Mouse (Mus musculus): Measurements from ENCODE around the gene Pusl1. TPM values are rescaled to one million over a fixed set of nuclear protein-coding genes. Genes with fewer than 3 reads are reported as not detected.

The Pusl1 gene
- 10 to 100 TPM; 12.6 to 25.3 TPM for polyA plus RNA-seq (2017; shearing (Covaris generic))

GRCm38 (mm10) chr4:155891551-155892001 is at the start of gene Pusl1, which contains the start of gene Acap3:
Gene Pusl1 (minus strand): TSS chr4:155891781.
Gene Acap3 (plus strand): TSS chr4:155891822.
- peak; percentile 69 for ATAC-seq

GRCm38 (mm10) chr4:155932031-155932430 is 40.5 kb upstream of the Pusl1 start:
- ATAC-seq = no peak

GRCm38 (mm10) chr4:155908751-155909150 is 17.2 kb upstream of the Pusl1 start:
- ATAC-seq = no peak

- no peak for ATAC-seq
These were observed 16.7 kb upstream of the Pusl1 start for GRCm38 (mm10) chr4:155908281-155908680.

GRCm38 (mm10) chr4:155907003-155907402 is 15.4 kb upstream of the Pusl1 start:
- no peak for ATAC-seq

- no peak for ATAC-seq
These were observed 14.5 kb upstream of the Pusl1 start for GRCm38 (mm10) chr4:155906125-155906524.

- ATAC-seq = no peak
These were observed 14.1 kb upstream of the Pusl1 start for GRCm38 (mm10) chr4:155905634-155906033.

GRCm38 (mm10) chr4:155904318-155905102 is 12.9 kb upstream of the Pusl1 start:
- no peak for ATAC-seq

- no peak for ATAC-seq
These were observed 11.7 kb upstream of the Pusl1 start for GRCm38 (mm10) chr4:155903246-155903645.

- ATAC-seq = no peak
These were observed 9.6 kb upstream of the Pusl1 start for GRCm38 (mm10) chr4:155901205-155901604.

- ATAC-seq = no peak
These were observed 7.8 kb upstream of the Pusl1 start for GRCm38 (mm10) chr4:155899355-155899754.

- no peak for ATAC-seq
These were observed 6.7 kb upstream of the Pusl1 start for GRCm38 (mm10) chr4:155898318-155898717.

GRCm38 (mm10) chr4:155896461-155896860 is 4.9 kb upstream of the Pusl1 start:
- ATAC-seq = no peak

GRCm38 (mm10) chr4:155895826-155896225 is 4.2 kb upstream of the Pusl1 start:
- no peak for ATAC-seq

GRCm38 (mm10) chr4:155895216-155895615 is 3.6 kb upstream of the Pusl1 start:
- ATAC-seq = no peak

- no peak for ATAC-seq
These were observed 2.8 kb upstream of the Pusl1 start for GRCm38 (mm10) chr4:155894311-155894881.

GRCm38 (mm10) chr4:155893212-155893690 is 1.7 kb upstream of the Pusl1 start:
- ATAC-seq = no peak

- ATAC-seq = no peak
These were observed 1.0 kb upstream of the Pusl1 start for GRCm38 (mm10) chr4:155892438-155893211.

- ATAC-seq = peak; percentile 67
These were observed 436 bp upstream of the Pusl1 start for GRCm38 (mm10) chr4:155892017-155892416.

- no peak for ATAC-seq
These were observed 540 bp downstream of the Pusl1 start for GRCm38 (mm10) chr4:155891011-155891471.

GRCm38 (mm10) chr4:155889316-155889715 is 2.3 kb downstream of the Pusl1 start:
- ATAC-seq = no peak

GRCm38 (mm10) chr4:155888181-155888580 is 3.4 kb downstream of the Pusl1 start:
- no peak for ATAC-seq

GRCm38 (mm10) chr4:155887674-155888073 is 3.9 kb downstream of the Pusl1 start:
- ATAC-seq = no peak
